Mouse (Mus musculus): ENCODE data around the gene Tmem163. TPM values are rescaled to one million over a fixed set of nuclear protein-coding genes. Genes with fewer than 3 reads are reported as not detected.

The Tmem163 gene
- polyA plus RNA-seq, 1 experiment from 2014 or later = not detected

DNA sequence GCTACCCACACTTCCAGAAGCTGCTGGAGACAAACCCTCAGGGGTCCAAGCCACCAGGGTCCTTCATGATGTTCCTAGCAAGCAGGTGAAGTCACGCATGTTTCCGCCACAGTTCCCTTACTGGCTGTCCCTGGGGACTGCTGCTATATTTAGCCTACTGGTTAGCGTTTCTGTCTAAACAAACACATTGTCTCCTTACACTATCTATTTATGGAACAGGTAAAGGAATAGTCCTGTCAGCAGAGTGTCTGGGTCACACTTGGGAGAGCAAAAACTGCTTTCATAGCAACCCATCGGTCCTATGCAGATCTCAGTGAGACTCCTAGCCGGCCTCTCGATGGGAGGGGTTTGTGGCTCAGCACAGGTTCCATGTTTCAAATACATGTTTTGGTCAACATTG lies 168.0 kb downstream of the Tmem163 start:
- no peak overlapping the region for H3K27ac ChIP-seq
- WGBS (ENCODE audit: missing documents) = 93% methylated on average over 6 of the region's 6 CpGs
- H3K36me3 ChIP-seq (ENCODE audit: inconsistent target) = no peaks in the 10 kb centered on the region
- no peaks in the 10 kb centered on the region for H3K79me2 ChIP-seq (ENCODE audit: inconsistent target)
- H3K4me3 ChIP-seq (ENCODE audit: inconsistent target) = no peak overlapping the region

DNA sequence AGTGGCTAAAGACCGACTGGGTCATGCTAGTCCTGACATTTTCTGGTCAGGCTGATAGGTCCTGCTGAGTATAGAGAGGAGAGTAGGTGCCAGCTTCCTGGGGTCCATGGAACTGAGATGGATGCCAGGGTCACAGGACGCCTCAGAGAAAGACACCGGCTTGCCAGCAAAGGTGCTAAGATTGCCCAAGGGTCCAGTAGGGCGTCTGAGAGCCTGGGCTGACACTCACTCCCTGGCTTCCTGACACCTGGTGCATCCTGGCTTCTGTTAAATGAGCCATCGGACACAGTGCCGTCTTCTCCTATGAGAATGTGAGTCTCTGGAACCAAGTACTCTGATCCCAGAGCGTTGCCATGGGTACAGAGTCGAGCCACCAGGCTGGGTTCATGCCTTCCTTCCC lies 170.4 kb downstream of the Tmem163 start:
- 92% methylated on average over 8 of the region's 8 CpGs for WGBS (ENCODE audit: missing documents)
- Histone ChIP-seq H3K79me2 (ENCODE audit: inconsistent target) (no peaks in the 10 kb centered on the region), H3K36me3 (ENCODE audit: inconsistent target) (no peaks in the 10 kb centered on the region), H3K27ac (no peak overlapping the region), H3K4me3 (ENCODE audit: inconsistent target) (no peak overlapping the region)

DNA sequence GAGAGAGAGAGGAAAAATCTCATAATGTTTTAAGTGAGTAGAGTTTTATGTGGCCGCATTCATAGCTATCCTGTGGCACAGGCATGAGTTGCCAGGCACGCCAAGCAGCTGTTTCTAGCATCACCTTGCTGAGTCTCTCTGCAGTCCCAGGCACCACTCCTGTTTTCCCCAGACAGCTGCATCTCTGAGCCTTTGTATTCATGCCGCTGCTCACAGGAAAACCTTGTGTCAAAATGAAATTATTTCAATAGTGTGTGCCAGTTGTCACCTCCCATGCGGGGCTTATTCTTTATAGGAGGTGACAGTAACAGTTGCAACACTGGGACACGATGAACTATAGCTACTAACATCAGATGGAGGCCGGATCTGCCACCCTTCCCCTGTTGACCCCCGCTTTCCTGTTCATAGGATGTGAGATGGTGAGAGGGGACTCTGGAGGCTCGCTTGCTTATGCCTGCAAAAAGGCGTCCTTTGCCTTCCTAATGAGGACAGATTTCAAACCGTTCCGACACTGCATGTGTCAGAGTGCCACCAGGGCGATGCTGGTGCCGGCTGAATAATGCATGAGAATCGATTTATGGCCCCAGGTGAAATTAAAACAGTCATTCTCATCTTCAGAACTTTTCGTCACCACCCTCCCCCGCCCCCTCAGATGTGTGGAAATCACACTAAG lies 171.1 kb downstream of the Tmem163 start:
- Histone ChIP-seq H3K4me3 (ENCODE audit: inconsistent target) (no peak overlapping the region), H3K36me3 (ENCODE audit: inconsistent target) (no peaks in the 10 kb centered on the region), H3K79me2 (ENCODE audit: inconsistent target) (no peaks in the 10 kb centered on the region), H3K27ac (no peak overlapping the region)
- WGBS (ENCODE audit: missing documents) = 94% methylated on average over 15 of the region's 16 CpGs

DNA sequence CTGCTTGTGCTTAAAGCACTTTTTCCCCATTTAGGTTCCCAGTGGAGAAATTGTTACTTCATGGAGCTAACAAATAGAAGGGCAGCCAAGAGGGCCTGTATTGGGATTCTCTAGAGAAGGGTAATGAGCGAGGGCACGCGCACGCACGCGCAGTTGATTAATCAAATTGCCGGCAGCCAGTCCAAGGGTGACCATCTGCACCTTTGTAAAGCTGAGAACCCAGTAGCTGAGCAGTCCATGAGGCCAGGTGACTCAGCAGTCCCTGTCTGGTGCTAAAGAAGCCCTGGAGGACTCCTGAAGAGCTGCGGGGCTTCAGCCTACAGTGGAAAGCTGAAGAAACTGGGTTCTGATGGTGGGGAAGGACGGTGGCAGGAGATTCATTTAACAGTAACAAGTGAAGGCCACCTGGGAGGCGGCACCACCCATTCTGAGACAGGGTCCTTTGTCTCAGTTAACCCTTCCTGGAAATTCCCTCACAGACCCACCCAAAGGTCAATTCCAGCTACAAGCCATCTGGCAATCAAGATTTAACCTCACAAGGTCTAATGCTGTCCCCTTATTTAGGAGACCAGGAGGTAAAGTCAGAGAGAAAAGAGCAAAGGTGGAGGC lies 172.2 kb downstream of the Tmem163 start:
- H3K27ac ChIP-seq = no peak overlapping the region
- no peaks in the 10 kb centered on the region for H3K36me3 ChIP-seq (ENCODE audit: inconsistent target)
- no peak overlapping the region for H3K4me3 ChIP-seq (ENCODE audit: inconsistent target)
- WGBS (ENCODE audit: missing documents) = 89% methylated on average over 10 of the region's 10 CpGs
- H3K79me2 ChIP-seq (ENCODE audit: inconsistent target) = no peaks in the 10 kb centered on the region

DNA sequence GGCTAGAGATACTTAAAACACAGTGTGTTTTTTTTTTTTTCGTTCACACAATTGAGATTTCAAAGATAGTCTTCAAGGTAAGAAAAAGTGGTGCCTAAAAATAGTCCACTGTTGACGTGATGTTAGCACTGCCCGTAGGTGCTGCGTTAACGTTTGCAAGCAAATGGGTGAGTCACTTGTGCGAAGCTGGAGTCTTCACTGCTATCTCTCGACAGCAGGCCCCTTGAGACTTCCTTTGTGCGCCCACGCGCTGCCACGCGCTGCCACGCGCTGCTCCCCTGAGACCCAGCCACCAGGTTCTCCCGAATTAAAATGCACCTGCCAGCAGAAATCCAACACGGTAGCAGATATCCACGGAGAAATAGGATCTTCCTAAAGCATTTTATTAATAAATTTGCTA lies 178.6 kb downstream of the Tmem163 start:
- Histone ChIP-seq H3K4me3 (ENCODE audit: inconsistent target) (no peak overlapping the region), H3K27ac (no peak overlapping the region), H3K36me3 (ENCODE audit: inconsistent target) (no peaks in the 10 kb centered on the region), H3K79me2 (ENCODE audit: inconsistent target) (no peaks in the 10 kb centered on the region)
- WGBS (ENCODE audit: missing documents) = 83% methylated on average over 17 of the region's 17 CpGs

DNA sequence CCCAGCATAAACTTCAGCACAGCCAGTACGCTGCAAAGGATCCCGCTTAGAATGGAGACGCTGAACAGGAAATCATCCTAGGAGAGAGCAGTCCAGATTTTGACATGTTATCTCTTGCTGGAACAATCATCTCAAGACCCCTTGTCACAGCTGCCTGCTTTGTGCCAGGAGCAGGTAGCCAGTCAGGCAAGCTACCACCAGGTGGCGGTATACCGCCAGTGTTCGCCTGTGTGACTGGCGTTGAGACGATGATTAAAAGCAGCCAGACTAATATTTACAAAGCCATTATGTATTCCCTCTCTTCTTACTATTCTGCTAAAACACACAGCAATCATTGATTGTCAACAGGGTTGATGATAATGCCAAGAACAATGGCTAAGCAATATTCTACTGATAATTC lies 179.1 kb downstream of the Tmem163 start:
- WGBS (ENCODE audit: missing documents) = 15% methylated on average over 8 of the region's 8 CpGs
- Histone ChIP-seq H3K27ac (no peak overlapping the region), H3K4me3 (ENCODE audit: inconsistent target) (no peak overlapping the region), H3K36me3 (ENCODE audit: inconsistent target) (no peaks in the 10 kb centered on the region), H3K79me2 (ENCODE audit: inconsistent target) (no peaks in the 10 kb centered on the region)

- H3K4me3 ChIP-seq (ENCODE audit: inconsistent target) = no peak overlapping the region
- WGBS (ENCODE audit: missing documents) = 80% methylated on average over 9 of the region's 9 CpGs
Measured at GRCm38 (mm10) chr1:127498746-127499145, 180.6 kb downstream of the Tmem163 start.

DNA sequence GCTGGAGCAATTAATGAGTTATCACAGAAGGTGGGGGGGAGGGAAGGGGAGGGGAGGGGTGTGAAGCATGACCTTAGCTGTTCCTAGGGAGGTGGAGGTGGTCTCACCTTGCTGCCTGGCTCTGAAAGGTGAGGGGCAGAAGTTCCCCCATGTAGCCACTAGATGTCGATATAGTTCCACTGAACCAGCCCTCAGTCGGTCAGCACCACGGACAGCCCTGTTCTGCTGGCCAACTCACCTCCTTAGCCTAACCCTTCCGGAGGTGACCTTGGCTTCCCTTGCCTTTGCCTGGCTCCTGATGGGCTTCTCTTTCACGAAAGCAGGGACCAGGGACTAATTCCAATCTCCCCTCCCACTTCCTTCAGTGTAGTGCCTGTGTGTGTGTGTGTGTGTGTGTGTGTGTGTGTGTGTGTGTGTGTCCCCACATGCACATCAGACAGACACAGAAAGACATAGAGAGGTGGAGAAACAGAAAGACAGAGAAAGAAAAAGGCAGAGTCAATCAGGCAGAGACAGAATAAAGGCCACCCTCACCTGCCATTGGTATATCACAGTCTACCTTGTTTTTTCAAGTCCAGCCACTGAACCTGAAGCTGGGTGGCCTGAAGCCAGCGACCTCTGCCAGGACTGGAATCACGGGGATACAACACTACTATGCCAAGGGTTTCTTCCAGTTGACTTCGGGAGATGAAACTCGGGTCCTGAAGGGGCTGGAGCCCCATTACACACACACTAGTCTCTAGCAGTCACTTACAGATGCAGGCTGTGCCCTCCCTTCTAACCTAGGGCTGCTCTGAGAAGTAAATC lies 182.4 kb downstream of the Tmem163 start:
- Histone ChIP-seq H3K36me3 (ENCODE audit: inconsistent target) (no peaks in the 10 kb centered on the region), H3K4me3 (ENCODE audit: inconsistent target) (no peak overlapping the region), H3K27ac (no peak overlapping the region), H3K79me2 (ENCODE audit: inconsistent target) (no peaks in the 10 kb centered on the region)
- 38% methylated on average over 9 of the region's 9 CpGs for WGBS (ENCODE audit: missing documents)

More at GRCm38 (mm10) chr1:127498746-127499145, 180.6 kb downstream of the Tmem163 start:
- H3K27ac ChIP-seq = no peak overlapping the region
- H3K36me3 ChIP-seq (ENCODE audit: inconsistent target) = no peaks in the 10 kb centered on the region
- no peaks in the 10 kb centered on the region for H3K79me2 ChIP-seq (ENCODE audit: inconsistent target)

- WGBS (ENCODE audit: missing documents) = 90% methylated on average over 4 of the region's 4 CpGs
Measured at GRCm38 (mm10) chr1:127487161-127487560, 192.2 kb downstream of the Tmem163 start.

DNA sequence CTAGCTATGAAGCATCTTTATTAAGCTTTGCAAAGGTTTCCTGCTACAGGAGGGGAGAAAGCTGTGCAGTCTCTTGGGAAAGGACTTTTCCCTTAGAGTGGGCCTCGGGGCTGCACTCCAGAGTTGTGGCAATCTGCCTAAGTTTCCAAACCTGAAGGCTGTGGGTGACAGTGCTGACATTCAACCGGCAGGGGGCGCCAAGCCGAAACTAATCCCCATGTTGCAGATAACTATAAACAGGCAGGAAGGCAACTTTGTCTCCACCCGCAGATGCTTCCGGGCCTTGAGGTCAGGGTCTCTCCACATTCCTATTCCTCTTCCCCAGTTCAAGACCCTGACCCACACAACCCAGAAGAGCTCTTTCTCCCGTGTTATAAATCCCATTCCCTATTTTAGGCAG lies 194.5 kb downstream of the Tmem163 start:
- Histone ChIP-seq H3K4me3 (ENCODE audit: inconsistent target) (no peak overlapping the region), H3K79me2 (ENCODE audit: inconsistent target) (no peaks in the 10 kb centered on the region), H3K36me3 (ENCODE audit: inconsistent target) (peaks cover 23% of the 10 kb centered on the region; the same call in 1 of the 2 replicates), H3K27ac (no peak overlapping the region)
- 47% methylated on average over 7 of the region's 7 CpGs for WGBS (ENCODE audit: missing documents)

More at GRCm38 (mm10) chr1:127487161-127487560, 192.2 kb downstream of the Tmem163 start:
- Histone ChIP-seq H3K27ac (no peak overlapping the region), H3K36me3 (ENCODE audit: inconsistent target) (peaks cover 19% of the 10 kb centered on the region; the same call in 1 of the 2 replicates), H3K4me3 (ENCODE audit: inconsistent target) (no peak overlapping the region), H3K79me2 (ENCODE audit: inconsistent target) (no peaks in the 10 kb centered on the region)

- WGBS (ENCODE audit: missing documents) = 87% methylated on average over 8 of the region's 8 CpGs
- Histone ChIP-seq H3K36me3 (ENCODE audit: inconsistent target) (peaks cover 24% of the 10 kb centered on the region; the same call in 1 of the 2 replicates), H3K79me2 (ENCODE audit: inconsistent target) (no peaks in the 10 kb centered on the region), H3K27ac (no peak overlapping the region), H3K4me3 (ENCODE audit: inconsistent target) (no peak overlapping the region)
Measured at GRCm38 (mm10) chr1:127484188-127484587, 195.2 kb downstream of the Tmem163 start.

DNA sequence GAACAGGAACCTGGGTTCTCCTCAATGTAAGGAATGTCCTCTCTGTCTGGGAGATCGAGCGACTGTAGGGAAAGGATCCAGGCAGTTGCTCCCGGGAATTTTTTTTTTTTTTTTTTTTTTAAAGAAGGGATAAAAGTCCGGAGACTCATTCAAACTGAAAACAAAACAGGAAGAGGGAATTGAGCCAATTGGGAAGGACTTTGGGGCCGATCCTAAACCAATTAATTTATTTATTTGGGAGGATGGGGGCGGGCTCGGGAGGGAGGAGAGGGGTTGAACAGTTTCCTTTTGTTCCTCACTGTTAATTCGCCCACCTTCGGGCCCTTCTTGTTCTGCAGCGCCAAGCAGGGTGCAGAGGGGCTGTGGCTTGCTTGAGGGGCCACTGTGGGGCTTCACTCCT lies 196.4 kb downstream of the Tmem163 start:
- Histone ChIP-seq H3K36me3 (ENCODE audit: inconsistent target) (peaks cover 37% of the 10 kb centered on the region; the same call in 1 of the 2 replicates), H3K79me2 (ENCODE audit: inconsistent target) (no peaks in the 10 kb centered on the region), H3K27ac (no peak overlapping the region), H3K4me3 (ENCODE audit: inconsistent target) (no peak overlapping the region)
- WGBS (ENCODE audit: missing documents) = 97% methylated on average over 10 of the region's 10 CpGs

GRCm38 (mm10) chr1:127475756-127476155 lies 203.6 kb downstream of the Tmem163 start:
- Histone ChIP-seq H3K4me3 (ENCODE audit: inconsistent target) (no peak overlapping the region), H3K36me3 (ENCODE audit: inconsistent target) (peaks cover 68% of the 10 kb centered on the region), H3K27ac (no peak overlapping the region), H3K79me2 (ENCODE audit: inconsistent target) (no peaks in the 10 kb centered on the region)
- 93% methylated on average over 5 of the region's 5 CpGs for WGBS (ENCODE audit: missing documents)

GRCm38 (mm10) chr1:127470175-127470574 lies 209.2 kb downstream of the Tmem163 start:
- H3K4me3 ChIP-seq (ENCODE audit: inconsistent target) = no peak overlapping the region
- H3K79me2 ChIP-seq (ENCODE audit: inconsistent target) = no peaks in the 10 kb centered on the region
- H3K36me3 ChIP-seq (ENCODE audit: inconsistent target) = peaks cover 47% of the 10 kb centered on the region
- H3K27ac ChIP-seq = no peak overlapping the region
- WGBS (ENCODE audit: missing documents) = 33% methylated on average over 4 of the region's 4 CpGs

GRCm38 (mm10) chr1:127467238-127467637 lies 212.1 kb downstream of the Tmem163 start:
- no peak overlapping the region for H3K27ac ChIP-seq
- no peak overlapping the region for H3K4me3 ChIP-seq (ENCODE audit: inconsistent target)
- no peaks in the 10 kb centered on the region for H3K79me2 ChIP-seq (ENCODE audit: inconsistent target)
- WGBS (ENCODE audit: missing documents) = 93% methylated on average over 5 of the region's 5 CpGs
- peaks cover 39% of the 10 kb centered on the region for H3K36me3 ChIP-seq (ENCODE audit: inconsistent target)
